11 mouse cellular contexts compared by ENCODE assay signal in the genomic region with DNA sequence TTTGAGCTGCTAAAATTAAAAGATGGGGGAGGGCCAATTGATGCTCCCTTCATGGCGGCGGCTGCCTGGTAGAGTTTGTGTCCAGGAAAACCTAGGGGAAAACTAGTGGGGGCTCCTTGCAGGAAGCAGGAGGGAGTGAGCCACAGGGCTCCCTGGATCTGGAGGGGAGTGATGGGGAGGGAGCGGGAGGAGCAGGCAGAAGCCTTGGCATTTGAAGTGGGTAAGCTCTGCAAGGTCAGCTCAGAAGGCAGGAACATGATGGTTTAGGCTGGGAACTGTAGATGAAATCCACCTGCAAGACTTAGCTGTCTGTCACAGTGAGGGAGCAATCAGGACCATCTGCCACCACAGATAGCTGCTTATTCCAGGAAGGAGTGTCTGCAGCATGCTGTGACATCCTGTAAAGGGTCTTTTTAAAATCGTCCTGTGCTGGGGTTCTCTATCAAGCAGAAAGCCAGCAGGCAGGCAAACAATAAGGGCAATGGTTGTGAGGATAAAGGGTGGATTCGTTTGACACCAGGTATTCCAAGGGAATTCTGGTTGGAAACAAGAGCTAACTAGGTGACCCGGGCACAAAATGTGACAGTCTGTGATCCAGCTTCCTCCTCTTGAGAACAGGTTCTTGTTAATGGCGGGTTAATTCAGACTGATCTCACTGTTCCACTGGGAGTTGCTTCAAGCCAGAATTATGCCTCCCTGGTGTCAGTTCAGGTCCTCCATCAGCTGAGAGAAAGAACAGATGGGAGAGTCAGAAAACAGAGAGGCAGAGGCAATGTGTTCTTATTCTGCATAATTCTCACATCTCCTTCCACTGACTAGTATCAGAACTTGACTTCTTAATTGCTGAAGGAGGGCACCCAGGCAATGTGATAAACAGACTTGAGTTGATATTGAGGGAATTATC. TPM values are rescaled to one million over a fixed set of nuclear protein-coding genes. Genes with fewer than 3 reads are reported as not detected.
DNase-seq lines count a peak whose midpoint lies in the region; ATAC-seq and TF ChIP-seq lines count a peak whose summit lies in the region.
"Had no signal": no experiment of that assay in that cellular context is flagged by ENCODE, and none has a peak within 500 bp of the region (broad histone marks: within the 10 kb centered on the region; RNA-seq: fewer than 3 reads in every experiment).

No protein-coding gene starts in this region.

- H3K27ac ChIP-seq in neural tube, embryonic 11.5 days (ENCODE audit: low read depth, low read length): no peak overlapping the region; the same call in 1 of the 2 replicates
- H3K27ac ChIP-seq in hindbrain, postnatal 0 days: peak overlapping the region; percentile 73
- H3K27ac ChIP-seq in neural tube, embryonic 15.5 days (replicated peaks): peak overlapping the region; percentile 66

- intact Hi-C loops in heart, postnatal 14 days (cut with DNase I): no loop called here

- peak; percentile 28 for DNase-seq in neural tube, embryonic 11.5 days (ENCODE audit: low spot score)
- no peak for DNase-seq in neural tube, embryonic 10.5 days (ENCODE audit: extremely low spot score, low spot score)
- DNase-seq in cerebellum, postnatal 36 days: peak; percentile 31 to 47
- peak; percentile 49 for DNase-seq in hindbrain, postnatal 0 days (ENCODE audit: low spot score)
- DNase-seq in heart, postnatal 14 days: no peak
- no peak for DNase-seq in ovary, adult 18-20 months (ENCODE audit: low spot score)

- no peak for ATAC-seq in neural tube, embryonic 11.5 days (ENCODE audit: insufficient read depth, low FRiP score, low TSS enrichment)
- peak; percentile 66; the same call in 1 of the 2 replicates for ATAC-seq in hindbrain, postnatal 0 days
- ATAC-seq in neural tube, embryonic 15.5 days (ENCODE audit: low FRiP score): peak; percentile 17; the same call in 1 of the 2 replicates
- ATAC-seq in inflammation-experienced regulatory T-cells, adult 6 months: no peak

- WGBS in neural tube, embryonic 11.5 days: 29% methylated on average over 7 of the region's 7 CpGs
- WGBS in hindbrain, postnatal 0 days: 25% methylated on average over 7 of the region's 7 CpGs
- WGBS in neural tube, embryonic 15.5 days: 25% methylated on average over 7 of the region's 7 CpGs

- H3K4me3 ChIP-seq in neural tube, embryonic 11.5 days (ENCODE audit: low read depth, low read length): no peak overlapping the region
- no peak overlapping the region for H3K4me3 ChIP-seq in hindbrain, postnatal 0 days (ENCODE audit: low read length)
- no peak overlapping the region for H3K4me3 ChIP-seq in neural tube, embryonic 15.5 days (replicated peaks)

- H3K27me3 ChIP-seq in neural tube, embryonic 11.5 days (ENCODE audit: control insufficient read depth, insufficient read depth, low read length): no peaks in the 10 kb centered on the region
- H3K27me3 ChIP-seq in hindbrain, postnatal 0 days (ENCODE audit: insufficient read depth, low read length): no peaks in the 10 kb centered on the region
- H3K27me3 ChIP-seq in neural tube, embryonic 15.5 days (replicated peaks): no peaks in the 10 kb centered on the region
- H3K27me3 ChIP-seq: CH12.LX had no signal

- H3K4me1 ChIP-seq in neural tube, embryonic 11.5 days (ENCODE audit: control insufficient read depth, insufficient read depth, low read length): no peaks in the 10 kb centered on the region
- no peaks in the 10 kb centered on the region; the same call in 1 of the 2 replicates for H3K4me1 ChIP-seq in hindbrain, postnatal 0 days (ENCODE audit: insufficient read depth, low read length)
- H3K4me1 ChIP-seq in neural tube, embryonic 15.5 days: peaks cover 11% of the 10 kb centered on the region

- H3K9me3 ChIP-seq in neural tube, embryonic 11.5 days (ENCODE audit: control insufficient read depth, low read length): no peaks in the 10 kb centered on the region
- H3K9me3 ChIP-seq in hindbrain, postnatal 0 days (ENCODE audit: low read length): no peaks in the 10 kb centered on the region
- H3K9me3 ChIP-seq in neural tube, embryonic 15.5 days (replicated peaks): no peaks in the 10 kb centered on the region

- TF ChIP-seq CTCF in hindbrain, postnatal 0 days (IDR thresholded peaks at IDR 0.05; ENCODE audit: low read depth): no peak

- H3K4me2 ChIP-seq in neural tube, embryonic 11.5 days (ENCODE audit: low read depth): no peak overlapping the region
- H3K4me2 ChIP-seq in hindbrain, postnatal 0 days (ENCODE audit: low read depth, low read length): no peak overlapping the region
- H3K4me2 ChIP-seq in neural tube, embryonic 15.5 days: no peak overlapping the region

- no peak overlapping the region for H3K9ac ChIP-seq in neural tube, embryonic 11.5 days (ENCODE audit: low read length)
- H3K9ac ChIP-seq in hindbrain, postnatal 0 days (replicated peaks; ENCODE audit: low read length): 0 out of 2 replicates have a peak overlapping the region, but pooled peaks have one; percentile 13
- H3K9ac ChIP-seq in neural tube, embryonic 15.5 days (replicated peaks): no peak overlapping the region

- no peaks in the 10 kb centered on the region for H3K36me3 ChIP-seq in neural tube, embryonic 11.5 days (ENCODE audit: control insufficient read depth, insufficient read depth, low read length)
- no peaks in the 10 kb centered on the region for H3K36me3 ChIP-seq in hindbrain, postnatal 0 days (ENCODE audit: insufficient read depth, low read length)
- no peaks in the 10 kb centered on the region for H3K36me3 ChIP-seq in neural tube, embryonic 15.5 days

RNA-seq across cellular contexts. Expression of a gene that starts 46.9 kb away (rescaled TPM):
- not detected in 2 replicates for polyA plus RNA-seq in neural tube, embryonic 11.5 days (2014; fragmentation: Nextera tagmentation; extraction: Ambion mirVana)
- total RNA-seq in hindbrain, postnatal 0 days (2014; rRNA removed): not detected in 2 replicates
- polyA plus RNA-seq in hindbrain, postnatal 0 days (2015; fragmentation: Nextera tagmentation; extraction: Ambion mirVana): not detected in 2 replicates
- 0.04 and 0.61 TPM in 2 replicates for polyA plus RNA-seq in neural tube, embryonic 15.5 days (2015; fragmentation: Nextera tagmentation; extraction: Ambion mirVana)
- total RNA-seq in heart, postnatal 14 days (2021): under 1 TPM in 1 of 2 experiments, not detected in 1; 0.07 TPM
- 1 to 10 TPM in 1 of 3 experiments, under 1 TPM in 1, not detected in 1; 0.29 to 1.4 TPM for polyA plus RNA-seq in inflammation-experienced regulatory T-cells, adult 6 months (2017; shearing (Covaris generic))
- total RNA-seq: left cerebral cortex, adult 18-20 months; neutrophil, adult 5-6 weeks had no signal

Comparison
In these comparisons a context has a peak if more than half of its experiments do, and no peak if none do; other contexts are left out.
1. ATAC-seq: peak in hindbrain, postnatal 0 days (single experiment) and neural tube, embryonic 15.5 days (single experiment); none in neural tube, embryonic 11.5 days (single experiment) and inflammation-experienced regulatory T-cells, adult 6 months (single experiment).
2. DNase-seq: peak in neural tube, embryonic 11.5 days (single experiment), cerebellum, postnatal 36 days (2 of 2) and hindbrain, postnatal 0 days (single experiment); none in neural tube, embryonic 10.5 days (single experiment), heart, postnatal 14 days (0 of 2) and ovary, adult 18-20 months (single experiment).